Mouse (Mus musculus) heart, adult 2 months (tissue): ENCODE data around the gene Ramp2.

Source experiments
- CTCF ChIP-seq: fragments of 200-600 bp; IDR thresholded peaks from 2 replicates; pipeline ENCODE4 v1.8.1; 2022; ENCODE audit warnings: antibody characterized with exemption, mild to moderate bottlenecking, moderate library complexity
- EP300 ChIP-seq: fragments of 200-500 bp; IDR thresholded peaks from 2 replicates; pipeline ENCODE4 v1.6.1; 2011; ENCODE audit warnings: low read depth, low read length, control low read depth; ENCODE audit not compliant: insufficient read depth
- POLR2A ChIP-seq: fragments of 200-500 bp; IDR thresholded peaks from 2 replicates; pipeline ENCODE4 v1.6.1; 2011; ENCODE audit warnings: mild to moderate bottlenecking, low read depth, low read length, control low read depth; ENCODE audit not compliant: insufficient read depth

- TF ChIP-seq CTCF (no peak), POLR2A (no peak), EP300 (no peak)
Observed at GRCm38 (mm10) chr11:101233240-101233639, 12.6 kb upstream of the Ramp2 start.
